Mouse (Mus musculus): Measurements from ENCODE around the gene Rnf31. TPM values are rescaled to one million over a fixed set of nuclear protein-coding genes. Genes with fewer than 3 reads are reported as not detected.

Rnf31 gene
- total and polyA plus RNA-seq, 3 experiments: 12.6 to 43.9 (median 34.2) TPM

- ATAC-seq (ENCODE audit: extremely low read depth, insufficient number of reproducible peaks, low FRiP score, poor library complexity, severe bottlenecking): no peak
- TF ChIP-seq TAL1 (conservative IDR thresholded peaks at IDR 0.05; ENCODE audit: low read depth, low read length): no peak
- TF ChIP-seq CTCF (IDR thresholded peaks at IDR 0.05; ENCODE audit: low read depth, low read length): no peak
- TF ChIP-seq GATA2 (IDR thresholded peaks at IDR 0.05; ENCODE audit: borderline replicate concordance, low read depth, low read length): no peak
- no peak for TF ChIP-seq POLR2AphosphoS5 (IDR thresholded peaks at IDR 0.05; ENCODE audit: insufficient replicate concordance, low read depth, low read length)
- TF ChIP-seq GATA1 (IDR thresholded peaks at IDR 0.05; ENCODE audit: borderline replicate concordance, low read length): no peak
- DNase-seq (ENCODE audit: low spot score): no peak
- H3K36me3 ChIP-seq (replicated peaks): peaks cover 15% of the 10 kb centered on the region
- peaks cover 45% of the 10 kb centered on the region for H3K4me1 ChIP-seq (ENCODE audit: insufficient read depth, low read depth, low read length)
- H3K4me3 ChIP-seq (ENCODE audit: low read depth, low read length): no peak overlapping the region
- no peaks in the 10 kb centered on the region for H3K27me3 ChIP-seq (ENCODE audit: insufficient read depth, low read length)
- H3K9me3 ChIP-seq (replicated peaks): no peaks in the 10 kb centered on the region
Measured at GRCm38 (mm10) chr14:55554635-55555034, 36.9 kb upstream of the Rnf31 start.

DNA sequence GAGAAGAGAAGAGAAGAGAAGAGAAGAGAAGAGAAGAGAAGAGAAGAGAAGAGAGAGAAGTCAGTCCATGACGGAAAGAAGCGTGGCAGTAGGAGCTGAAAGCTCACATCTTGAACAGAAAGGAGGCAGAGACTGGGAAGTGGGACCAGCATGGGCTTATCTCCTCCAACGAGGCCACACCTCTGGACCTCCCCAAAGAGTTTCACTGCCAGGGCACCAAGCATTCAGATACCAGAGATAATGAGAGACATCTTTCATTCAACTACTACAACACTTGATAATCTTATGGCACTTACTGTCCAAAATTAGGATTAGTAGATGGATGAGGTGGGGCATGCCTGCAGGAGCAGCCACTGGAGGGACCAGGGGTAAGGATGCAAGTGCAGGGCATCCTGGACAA is 35.7 kb upstream of the Rnf31 start:
- no peaks in the 10 kb centered on the region for H3K27me3 ChIP-seq (ENCODE audit: insufficient read depth, low read length)
- ATAC-seq (ENCODE audit: extremely low read depth, insufficient number of reproducible peaks, low FRiP score, poor library complexity, severe bottlenecking) (no peak), DNase-seq (ENCODE audit: low spot score) (no peak)
- H3K36me3 ChIP-seq (replicated peaks): peaks cover 4% of the 10 kb centered on the region
- H3K4me1 ChIP-seq (ENCODE audit: insufficient read depth, low read depth, low read length): peaks cover 45% of the 10 kb centered on the region
- no peaks in the 10 kb centered on the region for H3K9me3 ChIP-seq (replicated peaks)
- H3K4me3 ChIP-seq (ENCODE audit: low read depth, low read length): no peak overlapping the region
- TF ChIP-seq GATA2 (IDR thresholded peaks at IDR 0.05; ENCODE audit: borderline replicate concordance, low read depth, low read length): no peak
- TF ChIP-seq GATA1 (IDR thresholded peaks at IDR 0.05; ENCODE audit: borderline replicate concordance, low read length): no peak
- TF ChIP-seq CTCF (IDR thresholded peaks at IDR 0.05; ENCODE audit: low read depth, low read length): no peak
- TF ChIP-seq POLR2AphosphoS5 (IDR thresholded peaks at IDR 0.05; ENCODE audit: insufficient replicate concordance, low read depth, low read length): no peak
- no peak for TF ChIP-seq TAL1 (conservative IDR thresholded peaks at IDR 0.05; ENCODE audit: low read depth, low read length)

DNA sequence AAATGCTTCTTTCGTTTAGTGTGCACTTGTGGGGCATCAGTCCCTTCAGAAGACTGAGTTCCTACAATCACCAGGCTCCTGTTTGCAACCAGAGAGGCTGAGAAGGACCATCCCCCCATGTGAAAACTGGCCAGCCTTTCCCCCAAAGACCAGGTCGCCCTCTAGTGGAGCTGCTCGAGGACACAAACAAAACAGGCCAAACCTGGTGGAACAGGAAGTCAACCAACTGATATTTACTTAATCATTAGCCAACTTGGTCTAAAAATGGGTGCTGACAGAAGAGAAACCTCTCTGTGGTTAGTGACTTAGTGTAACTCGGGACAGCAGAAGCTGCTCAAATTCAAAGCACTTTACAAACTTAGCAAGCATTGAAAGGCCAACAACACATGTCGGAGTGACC is 34.5 kb upstream of the Rnf31 start:
- Histone ChIP-seq H3K4me3 (ENCODE audit: low read depth, low read length) (no peak overlapping the region), H3K4me1 (ENCODE audit: insufficient read depth, low read depth, low read length) (peaks cover 57% of the 10 kb centered on the region), H3K36me3 (replicated peaks) (peaks cover 10% of the 10 kb centered on the region), H3K9me3 (replicated peaks) (no peaks in the 10 kb centered on the region), H3K27me3 (ENCODE audit: insufficient read depth, low read length) (no peaks in the 10 kb centered on the region)
- ATAC-seq (ENCODE audit: extremely low read depth, insufficient number of reproducible peaks, low FRiP score, poor library complexity, severe bottlenecking): no peak
- peak; percentile 72 for DNase-seq (ENCODE audit: low spot score)
- TF ChIP-seq CTCF (IDR thresholded peaks at IDR 0.05; ENCODE audit: low read depth, low read length) (peak; percentile 43; the same call in 1 of the 2 replicates), GATA2 (IDR thresholded peaks at IDR 0.05; ENCODE audit: borderline replicate concordance, low read depth, low read length) (no peak)

GRCm38 (mm10) chr14:55557587-55557986 is 33.9 kb upstream of the Rnf31 start:
- DNase-seq (ENCODE audit: low spot score): no peak
- ATAC-seq (ENCODE audit: extremely low read depth, insufficient number of reproducible peaks, low FRiP score, poor library complexity, severe bottlenecking): no peak
- no peaks in the 10 kb centered on the region for H3K9me3 ChIP-seq (replicated peaks)
- H3K36me3 ChIP-seq (replicated peaks): peaks cover 15% of the 10 kb centered on the region
- peaks cover 58% of the 10 kb centered on the region for H3K4me1 ChIP-seq (ENCODE audit: insufficient read depth, low read depth, low read length)
- no peak overlapping the region; the same call in 1 of the 2 replicates for H3K4me3 ChIP-seq (ENCODE audit: low read depth, low read length)
- H3K27me3 ChIP-seq (ENCODE audit: insufficient read depth, low read length): no peaks in the 10 kb centered on the region
- TF ChIP-seq GATA1 (IDR thresholded peaks at IDR 0.05; ENCODE audit: borderline replicate concordance, low read length): no peak
- TF ChIP-seq GATA2 (IDR thresholded peaks at IDR 0.05; ENCODE audit: borderline replicate concordance, low read depth, low read length): no peak
- TF ChIP-seq TAL1 (conservative IDR thresholded peaks at IDR 0.05; ENCODE audit: low read depth, low read length): no peak
- no peak for TF ChIP-seq CTCF (IDR thresholded peaks at IDR 0.05; ENCODE audit: low read depth, low read length)
- no peak for TF ChIP-seq POLR2AphosphoS5 (IDR thresholded peaks at IDR 0.05; ENCODE audit: insufficient replicate concordance, low read depth, low read length)

DNA sequence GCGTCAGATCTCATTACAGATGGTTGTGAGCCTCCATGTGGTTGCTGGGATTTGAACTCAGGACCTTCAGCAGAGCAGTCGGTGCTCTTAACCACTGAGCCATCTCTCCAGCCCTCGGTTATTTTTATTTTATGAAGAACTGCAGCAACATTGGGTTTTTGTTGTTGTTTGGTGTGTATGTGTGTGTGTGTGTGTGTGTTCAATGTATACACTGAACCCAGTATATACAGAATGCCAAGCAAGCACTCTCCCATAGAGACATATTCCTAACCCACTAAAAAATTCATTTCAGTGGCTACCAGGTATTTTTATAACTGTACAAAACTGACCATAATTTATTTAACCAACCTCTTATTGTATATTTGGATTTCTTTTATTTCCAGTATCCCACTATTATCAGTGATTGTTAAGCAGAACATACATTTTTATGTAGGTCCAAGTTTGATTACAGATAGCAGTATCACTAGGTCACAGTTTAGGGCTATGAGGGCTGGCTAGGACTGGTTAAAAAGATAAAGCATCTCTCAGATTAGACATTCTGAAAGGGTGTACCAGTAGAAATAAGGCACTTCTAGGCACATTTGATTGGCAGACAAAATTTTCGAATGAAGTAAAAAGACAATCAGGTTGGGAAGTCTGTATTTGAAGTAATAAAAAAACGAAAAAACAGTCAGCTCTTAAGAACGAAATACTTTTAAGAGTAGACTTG is 32.6 kb upstream of the Rnf31 start:
- H3K27me3 ChIP-seq (ENCODE audit: insufficient read depth, low read length): no peaks in the 10 kb centered on the region
- TF ChIP-seq GATA2 (IDR thresholded peaks at IDR 0.05; ENCODE audit: borderline replicate concordance, low read depth, low read length): no peak
- no peak for TF ChIP-seq POLR2AphosphoS5 (IDR thresholded peaks at IDR 0.05; ENCODE audit: insufficient replicate concordance, low read depth, low read length)
- TF ChIP-seq GATA1 (IDR thresholded peaks at IDR 0.05; ENCODE audit: borderline replicate concordance, low read length): no peak
- TF ChIP-seq TAL1 (conservative IDR thresholded peaks at IDR 0.05; ENCODE audit: low read depth, low read length): peak; percentile 83
- DNase-seq (ENCODE audit: low spot score) (peak; percentile 29), ATAC-seq (ENCODE audit: extremely low read depth, insufficient number of reproducible peaks, low FRiP score, poor library complexity, severe bottlenecking) (peak; percentile 19; the same call in 1 of the 2 replicates)
- no peaks in the 10 kb centered on the region for H3K9me3 ChIP-seq (replicated peaks)
- H3K4me3 ChIP-seq (ENCODE audit: low read depth, low read length): peak overlapping the region; percentile 84
- H3K36me3 ChIP-seq (replicated peaks): peaks cover 28% of the 10 kb centered on the region
- peaks cover 61% of the 10 kb centered on the region for H3K4me1 ChIP-seq (ENCODE audit: insufficient read depth, low read depth, low read length)

DNA sequence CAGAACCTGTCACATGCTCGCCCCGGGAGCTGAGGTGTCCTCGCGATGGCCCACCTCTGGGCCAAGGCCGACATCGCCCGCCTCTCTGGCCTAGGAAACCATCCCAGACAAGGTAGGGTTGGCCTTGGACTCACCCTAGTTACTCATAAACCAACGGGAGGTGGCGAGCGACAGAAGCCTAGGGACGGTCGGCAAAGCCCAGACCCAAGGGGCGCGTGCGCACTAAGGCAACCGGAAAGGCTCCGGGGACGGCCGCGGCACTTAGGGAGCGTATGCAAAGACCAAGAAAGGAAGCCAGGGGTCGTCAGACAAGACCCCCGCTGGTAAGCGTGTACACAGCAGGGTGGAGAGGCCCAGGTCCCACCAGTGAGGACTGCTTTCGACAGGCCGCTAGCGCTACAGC is 31.7 kb upstream of the Rnf31 start, which contains the start of gene Dcaf11:
TSS of gene Dcaf11 (plus strand) at position 208 of the 403 bp plus-strand sequence.
- H3K4me3 ChIP-seq (ENCODE audit: low read depth, low read length): peak within 1 kb of the TSS; percentile 84
- H3K27me3 ChIP-seq (ENCODE audit: insufficient read depth, low read length): no peaks in the 10 kb centered on the region
- ATAC-seq (ENCODE audit: extremely low read depth, insufficient number of reproducible peaks, low FRiP score, poor library complexity, severe bottlenecking) (0 out of 2 replicates have a peak, but pooled peaks have one; percentile 18), DNase-seq (ENCODE audit: low spot score) (peak; percentile 72)
- peaks cover 37% of the 10 kb centered on the region for H3K36me3 ChIP-seq (replicated peaks)
- no peak for TF ChIP-seq POLR2AphosphoS5 (IDR thresholded peaks at IDR 0.05; ENCODE audit: insufficient replicate concordance, low read depth, low read length)
- no peak for TF ChIP-seq GATA1 (IDR thresholded peaks at IDR 0.05; ENCODE audit: borderline replicate concordance, low read length)
- TF ChIP-seq GATA2 (IDR thresholded peaks at IDR 0.05; ENCODE audit: borderline replicate concordance, low read depth, low read length): no peak
- TF ChIP-seq CTCF (IDR thresholded peaks at IDR 0.05; ENCODE audit: low read depth, low read length): no peak
- TF ChIP-seq TAL1 (conservative IDR thresholded peaks at IDR 0.05; ENCODE audit: low read depth, low read length): no peak
- H3K4me1 ChIP-seq (ENCODE audit: insufficient read depth, low read depth, low read length): peaks cover 54% of the 10 kb centered on the region
- no peaks in the 10 kb centered on the region for H3K9me3 ChIP-seq (replicated peaks)

All from G1E (cell line).